Mouse (Mus musculus): ENCODE data around the gene Stk38l.
A peak's percentile ranks its signal among the peaks of the same experiment; 100 is the strongest.

The Stk38l gene

DNA sequence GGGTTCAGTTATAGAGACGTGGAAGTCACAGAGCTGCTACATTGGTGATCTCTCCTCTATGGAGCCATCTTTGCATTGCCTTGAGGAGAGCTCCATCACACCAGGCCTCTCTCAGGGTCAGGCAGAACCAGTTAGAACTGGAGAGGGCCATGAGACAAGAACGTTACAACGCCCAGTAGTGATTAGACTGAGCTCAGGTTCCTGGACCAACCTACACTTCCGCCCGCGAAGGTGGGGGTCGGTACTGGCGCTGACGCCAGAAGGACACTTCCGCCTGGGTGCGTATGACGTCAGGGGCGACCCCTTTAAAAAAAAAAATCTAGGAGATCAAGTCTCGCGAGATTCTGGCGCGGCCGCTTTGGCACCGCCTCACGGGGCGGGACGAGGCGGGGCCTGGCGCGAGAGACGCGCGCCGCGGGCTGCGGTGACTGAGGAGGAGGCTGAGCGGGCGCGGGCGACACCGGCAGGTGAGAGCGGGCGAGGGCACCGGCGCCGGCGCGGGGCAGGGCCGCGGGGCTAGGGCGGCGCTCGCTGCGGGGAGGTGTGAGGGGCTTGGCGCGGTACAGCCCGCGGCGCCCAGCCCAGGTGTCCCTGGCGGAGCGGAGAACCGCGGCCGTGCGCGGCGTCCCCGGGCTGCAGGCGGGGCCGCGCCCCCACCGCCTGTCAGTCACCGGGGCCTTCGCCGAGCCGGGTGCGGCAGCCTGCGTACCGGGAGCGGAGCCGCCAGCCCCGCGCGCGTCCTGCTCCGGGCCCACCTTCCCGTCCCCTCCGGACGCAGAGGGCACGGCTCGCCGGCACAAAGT is at the start of gene Stk38l:
Stk38l (plus strand) TSS at position 415 of the 803 bp plus-strand sequence.
- peak; percentile 95 for DNase-seq

- DNase-seq: no peak
Observed at GRCm38 (mm10) chr6:146676904-146677303, 47.9 kb upstream of the Stk38l start.

- no peak for DNase-seq
Observed at GRCm38 (mm10) chr6:146678136-146679070, 46.4 kb upstream of the Stk38l start.

- no peak for DNase-seq
Observed at GRCm38 (mm10) chr6:146683881-146684280, 40.9 kb upstream of the Stk38l start.

DNA sequence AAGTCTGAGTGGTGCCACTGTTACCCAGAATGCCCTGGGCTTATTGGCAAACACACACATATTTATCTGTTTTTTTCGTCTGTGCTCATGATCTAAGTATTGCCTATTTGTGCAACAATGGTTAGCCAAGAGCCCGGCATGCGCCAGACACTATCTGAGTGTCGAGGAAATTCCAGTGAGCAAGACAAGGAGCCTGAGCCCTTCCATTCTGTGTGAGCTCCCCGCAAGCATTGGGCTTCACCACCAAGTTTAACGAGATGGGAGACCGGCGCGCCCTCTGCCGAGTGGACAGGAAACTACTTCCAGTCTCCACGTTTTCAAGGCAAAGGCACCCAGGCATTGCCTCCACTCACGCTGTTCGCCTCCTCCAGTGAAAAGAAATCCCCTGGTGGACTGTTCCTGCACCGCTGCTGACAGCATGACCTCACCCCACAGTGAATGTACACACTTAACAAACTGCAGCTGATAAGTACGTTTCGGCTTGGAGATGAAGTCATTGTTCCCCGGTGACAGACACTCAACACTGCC is 39.0 kb upstream of the Stk38l start:
- DNase-seq: no peak

GRCm38 (mm10) chr6:146686463-146687196 is 38.2 kb upstream of the Stk38l start:
- DNase-seq: no peak

DNA sequence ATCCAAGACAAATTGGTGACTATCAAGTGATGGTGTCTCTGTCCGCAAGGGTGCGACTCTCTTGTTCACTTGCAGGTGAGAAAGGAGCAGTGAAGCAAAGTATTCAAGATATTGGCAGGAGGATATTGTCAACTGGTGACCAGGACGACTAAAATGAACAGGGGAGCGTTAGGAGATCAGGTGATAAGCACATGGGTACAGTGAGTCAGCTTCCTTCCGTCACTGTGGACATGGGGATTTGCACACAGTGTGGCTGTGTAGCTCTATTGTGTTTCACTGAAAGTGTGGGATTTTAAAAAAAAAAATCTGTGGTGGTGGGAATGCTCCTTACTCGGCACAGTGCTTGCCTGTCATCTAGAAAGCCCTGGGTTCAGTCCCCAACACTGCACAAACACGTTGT is 36.8 kb upstream of the Stk38l start:
- no peak for DNase-seq

- DNase-seq: no peak
Observed at GRCm38 (mm10) chr6:146688861-146689260, 35.9 kb upstream of the Stk38l start.

- no peak for DNase-seq
Observed at GRCm38 (mm10) chr6:146697767-146698166, 27.0 kb upstream of the Stk38l start.

- DNase-seq: no peak
Observed at GRCm38 (mm10) chr6:146698376-146698775, 26.4 kb upstream of the Stk38l start.

- DNase-seq: no peak
Observed at GRCm38 (mm10) chr6:146700461-146700860, 24.3 kb upstream of the Stk38l start.

DNA sequence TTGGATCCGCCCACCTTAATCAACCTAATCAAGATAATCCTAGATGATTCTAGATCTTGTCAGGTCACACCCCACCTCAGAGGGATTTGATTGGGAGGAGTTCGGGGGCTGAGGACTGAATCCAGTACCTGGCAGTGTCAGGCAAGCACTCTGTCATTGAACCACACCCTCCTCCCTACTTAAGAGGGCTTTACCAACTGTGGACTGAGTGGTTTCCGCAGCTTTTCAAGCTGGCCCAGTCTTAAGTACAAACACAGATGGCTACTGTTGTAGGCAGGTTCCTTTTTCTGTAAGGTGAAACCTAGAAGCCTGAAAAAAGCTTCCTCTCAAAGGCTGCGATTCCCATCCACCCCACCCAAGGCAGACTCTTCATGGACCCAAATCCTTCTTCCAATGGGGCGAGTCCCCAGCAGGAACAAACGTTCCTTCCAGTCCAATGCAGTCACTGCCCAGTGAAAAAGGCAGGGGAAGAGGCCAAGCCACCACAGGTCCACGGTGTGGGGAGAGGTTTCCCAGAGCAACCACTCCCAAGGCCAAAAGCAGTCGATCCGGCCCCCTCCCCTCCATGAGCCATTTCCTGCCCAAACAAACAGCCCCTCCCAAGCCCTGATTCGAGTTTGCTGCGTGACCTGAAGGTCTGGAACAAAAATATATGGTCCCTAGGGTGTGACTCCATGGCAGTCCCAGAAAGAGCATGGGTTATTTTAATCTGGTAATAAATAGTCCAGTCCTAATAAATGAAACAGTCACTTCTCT is 22.5 kb upstream of the Stk38l start:
- DNase-seq: no peak

GRCm38 (mm10) chr6:146703351-146703750 is 21.4 kb upstream of the Stk38l start:
- DNase-seq: no peak

DNA sequence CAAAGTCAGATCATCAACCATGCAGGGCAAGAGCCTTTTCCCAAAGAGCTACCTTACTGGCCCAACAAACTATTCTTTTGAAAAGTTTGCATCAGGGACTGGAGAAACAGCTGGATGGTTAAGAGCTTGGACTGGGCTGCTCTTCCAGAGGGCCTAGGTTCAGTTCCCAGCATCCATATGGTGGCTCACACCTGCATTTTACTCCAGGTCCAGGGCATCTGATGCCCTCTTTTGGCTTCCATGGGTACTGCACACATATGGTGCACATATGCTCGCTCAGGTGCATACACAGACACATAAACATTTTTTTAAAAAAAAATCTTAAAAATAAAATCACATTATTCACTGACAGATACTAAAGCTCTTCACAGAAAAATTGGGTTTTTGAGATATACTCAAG is 19.2 kb upstream of the Stk38l start:
- no peak for DNase-seq

GRCm38 (mm10) chr6:146719606-146720005 is 5.2 kb upstream of the Stk38l start:
- DNase-seq: no peak

DNA sequence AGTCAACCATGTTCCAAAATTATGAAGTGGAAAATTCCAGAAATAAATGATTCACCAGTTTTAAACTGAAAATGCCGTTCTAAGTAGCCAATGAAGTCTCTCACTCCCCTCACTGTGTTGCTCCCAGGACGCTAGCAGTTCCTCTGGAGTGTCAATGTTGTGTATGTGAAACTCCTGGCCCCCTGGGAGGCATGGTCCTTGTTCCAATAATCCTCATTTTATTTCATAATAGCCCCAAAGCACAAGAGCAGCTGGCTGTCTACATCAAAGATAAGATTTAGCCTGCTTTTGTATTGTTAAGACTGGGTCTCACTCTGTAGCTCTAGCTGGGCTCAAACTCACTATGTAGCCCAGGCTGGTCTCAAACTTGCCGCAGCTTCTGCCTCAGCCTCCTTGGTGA is 990 bp upstream of the Stk38l start:
- DNase-seq: no peak

GRCm38 (mm10) chr6:146725384-146725791 is 593 bp downstream of the Stk38l start:
- DNase-seq: no peak

DNA sequence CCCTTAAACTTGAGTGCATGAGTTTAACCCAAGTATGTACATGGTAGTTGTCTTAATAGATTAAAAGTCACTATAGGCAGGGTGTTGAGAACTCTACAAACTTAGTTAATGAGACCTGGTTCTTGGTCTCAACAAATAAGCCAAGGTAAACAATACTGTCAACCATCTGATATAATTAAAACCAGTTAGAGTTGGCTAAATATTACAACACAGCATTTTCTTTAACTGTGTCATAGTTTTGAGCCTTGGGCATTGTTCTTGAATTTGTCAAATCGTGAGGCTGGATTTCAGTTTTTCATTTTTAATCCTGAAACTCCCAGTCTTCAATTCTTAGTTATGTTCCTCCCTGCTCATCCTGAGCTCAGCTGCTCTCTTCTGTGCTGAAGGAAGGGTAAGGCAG is 6.2 kb downstream of the Stk38l start:
- no peak for DNase-seq

- no peak for DNase-seq
Observed at GRCm38 (mm10) chr6:146731692-146732091, 6.9 kb downstream of the Stk38l start.

DNA sequence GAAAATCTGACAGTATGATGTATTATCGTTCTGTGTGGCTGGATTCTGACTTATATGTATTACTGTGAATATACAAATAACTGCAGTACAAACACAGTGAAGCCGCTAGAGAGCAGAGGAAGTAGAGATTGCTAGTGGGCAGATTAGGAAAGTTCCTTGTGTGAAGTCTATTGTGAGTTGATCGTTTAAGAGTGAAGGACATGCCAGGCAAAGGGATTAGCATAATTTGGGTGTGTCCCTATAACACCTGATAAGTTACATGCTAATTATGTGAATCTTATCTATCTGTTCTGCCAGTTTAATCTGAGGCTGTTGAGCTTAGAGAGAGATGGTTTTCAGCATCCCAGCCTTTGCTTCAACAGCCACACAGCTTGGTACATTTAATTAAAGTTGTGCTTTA is 7.4 kb downstream of the Stk38l start:
- DNase-seq: no peak

GRCm38 (mm10) chr6:146732676-146733075 is 7.9 kb downstream of the Stk38l start:
- no peak for DNase-seq

DNA sequence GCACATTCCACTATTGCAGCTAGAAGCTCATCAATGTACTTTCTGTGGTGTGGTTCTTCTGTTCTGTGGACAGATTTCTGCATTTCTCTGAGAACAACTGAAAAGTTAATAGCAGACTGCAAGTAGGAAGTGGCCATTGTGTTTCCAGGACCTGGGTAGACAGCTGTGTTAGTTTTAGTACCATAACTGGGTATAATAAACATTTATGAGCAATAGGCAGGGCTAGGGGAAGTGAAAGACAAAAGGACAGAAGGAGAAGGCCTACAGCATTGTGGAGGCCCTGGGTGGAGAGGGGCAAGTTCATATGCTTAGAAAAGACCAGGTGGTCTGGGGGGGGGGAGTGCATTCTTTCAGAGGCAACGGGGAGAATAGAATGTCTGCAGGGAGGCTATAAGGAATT is 8.8 kb downstream of the Stk38l start:
- no peak for DNase-seq

Measured in cerebellum, adult 8-10 months (tissue).